Mouse (Mus musculus) heart, embryonic 13.5 days (tissue): ENCODE measurements around the gene Gm21188. TPM values are rescaled to one million over a fixed set of nuclear protein-coding genes. Genes with fewer than 3 reads are reported as not detected.
"Not testable (repeated sequence)": the region's sequence is repeated elsewhere in the genome, so short reads cannot be mapped to it uniquely, and the experiment has no call there.

ENCODE experiments used
- ATAC-seq: fragments of 200-750 bp; cut with Nextera tagmentation; 2 replicates; pipeline ENCODE4 v1.8.0; 2017; ENCODE audit warnings: moderate TSS enrichment; ENCODE audit not compliant: insufficient number of reproducible peaks, low FRiP score, low TSS enrichment; ENCODE audit errors: extremely low read depth
- H3K27ac ChIP-seq: fragments of 300-500 bp; sonication (generic); replicated peaks from 2 replicates; pipeline ENCODE4 v1.5.1; 2015; ENCODE audit warnings: moderate library complexity, mild to moderate bottlenecking, inconsistent platforms
- H3K27me3 ChIP-seq: fragments of 300-500 bp; sonication (generic); replicated peaks from 2 replicates; pipeline ENCODE4 v1.6.1; 2015; ENCODE audit warnings: mild to moderate bottlenecking, inconsistent platforms
- H3K36me3 ChIP-seq: fragments of 300-500 bp; sonication (generic); 2 replicates; pipeline ENCODE4 v1.6.1; 2015; ENCODE audit warnings: mild to moderate bottlenecking, inconsistent platforms
- H3K4me1 ChIP-seq: fragments of 300-500 bp; sonication (generic); 2 replicates; pipeline ENCODE4 v1.6.1; 2015; ENCODE audit warnings: inconsistent platforms
- H3K4me2 ChIP-seq: fragments of 300-500 bp; sonication (generic); 2 replicates; pipeline ENCODE4 v1.6.1; 2015; ENCODE audit warnings: inconsistent platforms, mild to moderate bottlenecking, moderate library complexity
- H3K4me3 ChIP-seq: fragments of 300-500 bp; sonication (generic); 2 replicates; pipeline ENCODE4 v1.5.1; 2015; ENCODE audit warnings: moderate library complexity, mild to moderate bottlenecking, inconsistent platforms
- H3K9ac ChIP-seq: fragments of 300-500 bp; sonication (generic); 2 replicates; pipeline ENCODE4 v1.6.1; 2015; ENCODE audit warnings: inconsistent platforms, mild to moderate bottlenecking, moderate library complexity
- H3K9me3 ChIP-seq: fragments of 300-500 bp; sonication (generic); 2 replicates; pipeline ENCODE4 v1.6.1; 2016; ENCODE audit warnings: inconsistent platforms
- WGBS: fragments of 180-500 bp; shearing (Covaris S2); methylation state at CpG from one replicate; pipeline ENCODE4 v1.1.7; 2015; ENCODE audit warnings: mixed read lengths; 5-methylcytosine and 5-hydroxymethylcytosine counted together
- polyA plus RNA-seq: library from polyadenylated mRNA; unstranded; fragments of >200 nt; fragmentation: Nextera tagmentation; extraction: Ambion mirVana; gene quantifications from 2 replicates; pipeline ENCODE4 v1.2.1, GENCODE M21; 2015

Gm21188 gene
- polyA plus RNA-seq, 1 experiment from 2014 or later, result not detected

DNA sequence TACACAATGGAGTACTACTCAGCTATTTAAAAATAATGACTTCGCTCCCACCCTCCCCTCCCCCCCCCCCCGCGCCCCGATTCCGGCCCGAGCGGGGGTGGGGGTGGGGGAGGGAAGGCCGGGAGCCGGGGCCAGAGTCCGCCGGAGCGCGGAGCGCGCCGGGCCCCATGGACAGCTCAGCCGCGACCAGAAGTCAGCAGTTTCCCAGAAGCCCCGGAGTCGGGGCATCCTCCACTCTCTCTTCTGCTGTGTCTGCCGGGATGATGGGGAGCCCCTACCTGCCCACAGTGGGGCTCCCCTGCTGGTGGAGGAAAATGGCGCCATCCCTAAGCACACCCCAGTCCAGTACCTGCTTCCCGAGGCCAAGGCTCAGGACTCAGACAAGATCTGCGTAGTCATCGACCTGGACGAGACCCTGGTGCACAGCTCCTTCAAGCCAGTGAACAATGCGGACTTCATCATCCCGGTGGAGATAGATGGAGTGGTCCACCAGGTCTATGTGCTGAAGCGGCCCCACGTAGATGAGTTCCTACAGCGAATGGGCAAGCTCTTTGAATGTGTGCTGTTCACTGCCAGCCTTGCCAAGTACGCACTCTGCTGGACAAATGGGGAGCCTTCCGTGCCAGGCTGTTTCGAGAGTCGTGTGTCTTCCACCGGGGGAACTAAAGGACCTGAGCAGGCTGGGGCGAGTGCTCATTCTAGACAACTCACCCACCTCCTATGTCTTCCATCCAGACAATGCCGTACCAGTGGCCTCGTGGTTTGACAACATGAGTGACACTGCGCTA lies 5.4 kb downstream of the Gm21188 start:
- not testable (repeated sequence) for H3K27me3 ChIP-seq, H3K4me1 ChIP-seq, H3K9ac ChIP-seq, H3K9me3 ChIP-seq, H3K4me3 ChIP-seq, H3K4me2 ChIP-seq, H3K27ac ChIP-seq, H3K36me3 ChIP-seq, ATAC-seq
- 3% methylated on average over 11 of the region's 40 CpGs for WGBS

DNA sequence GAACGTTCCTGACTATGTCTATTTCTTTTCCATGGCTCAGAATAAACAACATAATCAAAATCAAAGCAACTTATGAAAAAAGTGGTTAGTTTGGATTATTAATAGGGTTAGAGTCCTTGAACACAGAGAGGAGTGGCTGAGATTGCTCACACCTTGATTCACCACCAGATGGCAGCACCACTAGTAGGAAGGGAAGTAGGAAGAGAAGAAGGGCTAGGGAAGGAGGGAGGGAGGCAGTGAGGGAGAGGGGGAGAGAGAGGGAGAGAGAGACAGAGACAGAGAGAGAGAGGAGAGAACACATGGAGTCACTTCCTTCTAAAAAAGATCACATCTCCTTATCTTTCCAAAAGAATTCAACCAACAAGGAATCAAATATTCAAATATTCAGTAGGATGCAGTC lies 10.8 kb downstream of the Gm21188 start:
- not testable (repeated sequence) for H3K36me3 ChIP-seq, H3K27ac ChIP-seq, H3K9ac ChIP-seq, ATAC-seq, H3K4me3 ChIP-seq, H3K4me2 ChIP-seq, H3K9me3 ChIP-seq, H3K4me1 ChIP-seq
- WGBS, result no CpG with 5 or more reads among the region's 1 CpGs
- H3K27me3 ChIP-seq, result peaks cover 18% of the 10 kb centered on the region

DNA sequence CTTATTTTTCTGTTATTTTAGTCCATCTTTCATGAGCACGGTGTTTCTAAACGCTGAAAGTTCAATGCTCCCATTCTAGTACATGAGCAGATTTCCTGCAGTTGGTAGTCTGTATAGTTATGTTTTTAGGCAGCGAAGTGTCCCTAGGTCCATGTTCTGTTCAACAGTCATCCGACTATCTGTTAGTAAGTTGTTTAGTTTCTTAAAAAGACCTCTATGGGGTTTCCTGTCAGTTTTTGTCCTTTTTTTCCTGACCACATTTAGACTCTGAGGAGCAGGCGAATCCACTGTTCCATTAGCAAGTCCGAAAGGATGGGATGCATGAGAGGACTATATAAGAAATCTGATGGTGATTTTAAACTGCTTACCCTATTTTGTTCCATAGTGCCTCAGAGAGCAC lies 14.1 kb downstream of the Gm21188 start:
- not testable (repeated sequence) for H3K4me1 ChIP-seq, H3K36me3 ChIP-seq, H3K4me3 ChIP-seq, H3K27ac ChIP-seq, H3K9ac ChIP-seq, H3K9me3 ChIP-seq, H3K4me2 ChIP-seq, ATAC-seq
- H3K27me3 ChIP-seq, result peaks cover 28% of the 10 kb centered on the region
- WGBS, result 8% methylated on average over 6 of the region's 6 CpGs

DNA sequence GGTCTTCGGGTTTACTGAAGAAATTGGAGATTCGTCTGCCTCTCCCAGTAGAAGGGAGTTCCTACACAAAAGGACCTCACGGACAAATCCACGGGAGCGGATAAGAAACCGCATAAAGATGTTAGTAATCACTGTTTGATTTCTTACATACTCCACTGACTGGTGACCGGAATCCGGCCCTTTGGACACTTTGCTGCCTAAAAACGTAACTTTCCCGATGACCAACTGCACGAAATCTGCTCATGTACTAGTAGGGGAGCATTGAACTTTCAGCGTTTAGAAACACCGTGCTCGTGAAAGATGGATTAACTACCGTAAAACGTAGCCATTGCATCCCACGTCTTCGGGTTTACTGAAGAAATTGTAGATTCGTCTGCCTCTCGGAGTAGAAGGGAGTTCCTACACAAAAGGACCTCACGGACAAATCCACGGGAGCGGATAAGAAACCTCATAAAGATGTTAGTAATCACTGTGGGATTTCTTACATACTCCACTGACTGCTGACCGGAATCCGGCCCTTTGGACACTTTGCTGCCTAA lies 15.3 kb downstream of the Gm21188 start:
- WGBS, result 3% methylated on average over 25 of the region's 25 CpGs
- not testable (repeated sequence) for H3K4me3 ChIP-seq

DNA sequence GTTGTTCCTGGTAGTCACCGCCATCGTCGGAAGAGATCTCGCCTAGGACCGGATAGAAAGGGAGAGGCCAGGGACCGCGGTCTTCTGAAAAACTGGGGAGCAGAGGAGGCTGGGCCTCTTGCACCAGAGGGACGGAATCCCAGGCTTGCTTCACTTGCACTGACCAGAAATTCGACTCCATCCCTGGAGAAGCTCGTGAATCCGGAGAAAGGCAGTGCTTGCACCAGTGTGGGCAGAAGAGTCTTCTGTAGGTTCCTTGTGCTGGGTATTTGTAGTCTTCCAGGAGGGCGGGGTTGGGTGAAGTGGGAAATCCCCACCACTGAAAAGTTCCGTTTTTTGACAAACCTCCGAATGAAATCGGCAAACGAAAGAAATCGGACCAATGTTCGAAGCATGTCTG lies 16.8 kb downstream of the Gm21188 start:
- H3K27me3 ChIP-seq, result peaks cover 31% of the 10 kb centered on the region
- ATAC-seq, H3K4me1 ChIP-seq, H3K36me3 ChIP-seq, H3K4me2 ChIP-seq, H3K9ac ChIP-seq, H3K4me3 ChIP-seq, H3K27ac ChIP-seq, H3K9me3 ChIP-seq: not testable (repeated sequence)
- WGBS, result 2% methylated on average over 9 of the region's 18 CpGs

More for the DNA sequence above, 15.3 kb downstream of the Gm21188 start:
- peaks cover 31% of the 10 kb centered on the region for H3K27me3 ChIP-seq
- not testable (repeated sequence) for H3K9me3 ChIP-seq, H3K9ac ChIP-seq, H3K4me2 ChIP-seq, H3K27ac ChIP-seq, H3K4me1 ChIP-seq, H3K36me3 ChIP-seq, ATAC-seq

DNA sequence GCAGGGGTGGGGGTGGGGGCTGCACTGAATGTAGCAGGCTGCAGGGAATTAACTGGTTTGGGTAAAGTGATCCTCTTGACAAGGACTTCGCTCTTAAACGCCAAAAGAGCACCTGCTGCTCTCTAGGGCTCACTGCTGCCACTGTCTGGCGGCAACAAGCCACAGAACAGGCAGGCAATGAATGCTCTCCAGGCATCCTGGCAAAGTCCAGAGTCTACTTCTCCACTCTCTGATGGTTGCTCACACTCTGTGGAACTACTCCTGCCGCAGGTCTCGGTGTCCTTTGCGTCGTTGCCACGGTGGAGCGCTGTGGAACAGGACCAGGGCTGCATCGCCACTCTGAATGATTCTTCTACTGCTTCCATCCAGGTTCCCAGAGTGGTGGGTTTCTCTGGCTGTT lies 17.4 kb downstream of the Gm21188 start:
- not testable (repeated sequence) for ATAC-seq, H3K9ac ChIP-seq, H3K36me3 ChIP-seq, H3K4me2 ChIP-seq, H3K4me3 ChIP-seq, H3K9me3 ChIP-seq, H3K4me1 ChIP-seq, H3K27ac ChIP-seq
- peaks cover 31% of the 10 kb centered on the region for H3K27me3 ChIP-seq
- WGBS, result 0% methylated on average over 3 of the region's 10 CpGs

DNA sequence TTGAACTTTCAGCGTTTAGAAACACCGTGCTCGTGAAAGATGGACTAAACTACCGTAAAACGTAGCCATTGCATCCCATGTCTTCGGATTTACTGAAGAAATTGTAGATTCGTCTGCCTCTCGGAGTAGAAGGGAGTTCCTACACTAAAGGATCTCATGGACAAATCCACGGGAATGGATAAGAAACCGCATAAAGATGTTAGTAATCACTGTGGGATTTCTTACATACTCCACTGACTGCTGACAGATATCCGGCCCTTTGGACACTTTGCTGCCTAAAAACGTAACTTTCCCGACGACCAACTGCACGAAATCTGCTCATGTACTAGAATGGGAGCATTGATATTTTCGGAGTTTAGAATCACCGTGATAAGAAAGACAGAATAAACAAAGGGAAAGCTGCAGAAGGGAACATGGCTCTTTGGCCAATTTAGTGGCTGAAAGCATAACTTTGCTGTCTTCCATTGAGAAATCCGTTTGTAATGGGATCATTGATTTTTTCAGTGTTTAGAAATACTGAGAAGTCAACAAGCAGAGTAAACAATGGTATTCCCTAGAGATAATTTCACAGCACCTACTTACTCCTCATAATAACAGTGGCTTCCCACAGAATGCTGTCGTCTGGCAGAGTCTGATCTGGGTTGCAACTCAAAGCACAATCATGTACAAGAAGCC lies 18.3 kb downstream of the Gm21188 start:
- H3K4me2 ChIP-seq, H3K36me3 ChIP-seq, ATAC-seq, H3K27ac ChIP-seq, H3K9ac ChIP-seq, H3K9me3 ChIP-seq, H3K4me3 ChIP-seq, H3K4me1 ChIP-seq: not testable (repeated sequence)
- 3% methylated on average over 19 of the region's 19 CpGs for WGBS
- peaks cover 28% of the 10 kb centered on the region for H3K27me3 ChIP-seq

DNA sequence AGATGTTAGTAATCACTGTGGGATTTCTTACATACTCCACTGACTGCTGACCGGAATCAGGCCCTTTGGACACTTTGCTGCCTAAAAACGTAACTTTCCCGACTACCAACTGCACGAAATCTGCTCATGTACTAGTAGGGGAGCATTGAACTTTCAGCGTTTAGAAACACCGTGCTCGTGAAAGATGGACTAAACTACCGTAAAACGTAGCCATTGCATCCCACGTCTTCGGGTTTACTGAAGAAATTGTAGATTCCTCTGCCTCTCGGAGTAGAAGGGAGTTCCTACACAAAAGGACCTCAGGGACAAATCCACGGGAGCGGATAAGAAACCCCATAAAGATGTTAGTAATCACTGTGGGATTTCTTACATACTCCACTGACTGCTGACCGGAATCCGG lies 20.3 kb downstream of the Gm21188 start:
- H3K9me3 ChIP-seq, H3K4me1 ChIP-seq, H3K4me2 ChIP-seq, H3K4me3 ChIP-seq, H3K27ac ChIP-seq, H3K9ac ChIP-seq, ATAC-seq, H3K36me3 ChIP-seq: not testable (repeated sequence)
- peaks cover 18% of the 10 kb centered on the region for H3K27me3 ChIP-seq
- 1% methylated on average over 16 of the region's 16 CpGs for WGBS

DNA sequence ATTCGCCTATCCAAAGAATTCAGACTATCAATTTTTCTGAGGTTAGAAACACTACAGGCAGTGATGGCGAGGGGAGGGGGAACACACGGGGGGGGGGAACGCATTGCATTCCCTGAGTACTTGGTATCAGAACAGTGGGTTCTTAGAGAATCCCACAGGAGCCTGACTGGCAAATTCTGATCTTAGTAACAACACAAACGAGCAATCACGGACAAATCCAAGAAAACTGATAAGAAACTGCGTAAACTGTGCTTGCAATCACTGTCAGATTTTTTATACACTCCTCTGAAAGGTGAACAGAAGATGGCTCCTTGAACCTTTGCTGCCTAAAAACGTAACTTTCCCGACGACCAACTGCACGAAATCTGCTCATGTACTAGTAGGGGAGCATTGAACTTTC lies 24.6 kb downstream of the Gm21188 start:
- H3K4me3 ChIP-seq, ATAC-seq, H3K36me3 ChIP-seq, H3K9ac ChIP-seq, H3K9me3 ChIP-seq, H3K4me1 ChIP-seq, H3K4me2 ChIP-seq, H3K27ac ChIP-seq: not testable (repeated sequence)
- 2% methylated on average over 11 of the region's 11 CpGs for WGBS
- H3K27me3 ChIP-seq, result peaks cover 30% of the 10 kb centered on the region

DNA sequence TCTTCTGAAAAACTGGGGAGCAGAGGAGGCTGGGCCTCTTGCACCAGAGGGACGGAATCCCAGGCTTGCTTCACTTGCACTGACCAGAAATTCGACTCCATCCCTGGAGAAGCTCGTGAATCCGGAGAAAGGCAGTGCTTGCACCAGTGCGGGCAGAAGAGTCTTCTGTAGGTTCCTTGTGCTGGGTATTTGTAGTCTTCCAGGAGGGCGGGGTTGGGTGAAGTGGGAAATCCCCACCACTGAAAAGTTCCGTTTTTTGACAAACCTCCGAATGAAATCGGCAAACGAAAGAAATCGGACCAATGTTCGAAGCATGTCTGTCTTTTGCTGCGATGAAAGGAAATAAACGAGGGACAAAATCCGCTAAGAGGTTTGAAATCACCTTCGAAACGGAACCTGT lies 25.1 kb downstream of the Gm21188 start, which contains the start of gene Gm36079:
Gene Gm36079 (minus strand): TSS at position 101 of the 400 bp plus-strand sequence.
- WGBS, result 0% methylated on average over 3 of the region's 17 CpGs
- H3K9me3 ChIP-seq, ATAC-seq: not testable (repeated sequence)

DNA sequence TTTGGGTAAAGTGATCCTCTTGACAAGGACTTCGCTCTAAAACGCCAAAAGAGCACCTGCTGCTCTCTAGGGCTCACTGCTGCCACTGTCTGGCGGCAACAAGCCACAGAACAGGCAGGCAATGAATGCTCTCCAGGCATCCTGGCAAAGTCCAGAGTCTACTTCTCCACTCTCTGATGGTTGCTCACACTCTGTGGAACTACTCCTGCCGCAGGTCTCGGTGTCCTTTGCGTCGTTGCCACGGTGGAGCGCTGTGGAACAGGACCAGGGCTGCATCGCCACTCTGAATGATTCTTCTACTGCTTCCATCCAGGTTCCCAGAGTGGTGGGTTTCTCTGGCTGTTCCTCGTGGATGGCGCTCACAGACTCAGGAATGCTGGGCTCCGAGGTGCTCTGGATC lies 25.6 kb downstream of the Gm21188 start:
- peaks cover 26% of the 10 kb centered on the region for H3K27me3 ChIP-seq
- not testable (repeated sequence) for ATAC-seq
- 1% methylated on average over 3 of the region's 13 CpGs for WGBS

More for the DNA sequence above, 25.1 kb downstream of the Gm21188 start, which contains the start of gene Gm36079:
- not testable (repeated sequence) for H3K4me2 ChIP-seq, H3K4me3 ChIP-seq, H3K36me3 ChIP-seq, H3K27ac ChIP-seq, H3K9ac ChIP-seq, H3K4me1 ChIP-seq
- peaks cover 27% of the 10 kb centered on the region for H3K27me3 ChIP-seq

More for the DNA sequence above, 25.6 kb downstream of the Gm21188 start:
- not testable (repeated sequence) for H3K4me1 ChIP-seq, H3K9ac ChIP-seq, H3K36me3 ChIP-seq, H3K9me3 ChIP-seq, H3K4me3 ChIP-seq, H3K4me2 ChIP-seq, H3K27ac ChIP-seq
